Mouse (Mus musculus): Measurements from ENCODE around the gene Mbl1. TPM values are rescaled to one million over a fixed set of nuclear protein-coding genes. Genes with fewer than 3 reads are reported as not detected.

Mbl1 gene
- not detected in 3 replicates for total RNA-seq (2017)

- no peak for ATAC-seq (replicated peaks; ENCODE audit: insufficient number of reproducible peaks, low FRiP score, low TSS enrichment, poor library complexity, severe bottlenecking)
These were observed at the start of gene Mbl1 for GRCm38 (mm10) chr14:41151220-41151898. TSS of gene Mbl1 (plus strand) at chr14:41151458.

DNA sequence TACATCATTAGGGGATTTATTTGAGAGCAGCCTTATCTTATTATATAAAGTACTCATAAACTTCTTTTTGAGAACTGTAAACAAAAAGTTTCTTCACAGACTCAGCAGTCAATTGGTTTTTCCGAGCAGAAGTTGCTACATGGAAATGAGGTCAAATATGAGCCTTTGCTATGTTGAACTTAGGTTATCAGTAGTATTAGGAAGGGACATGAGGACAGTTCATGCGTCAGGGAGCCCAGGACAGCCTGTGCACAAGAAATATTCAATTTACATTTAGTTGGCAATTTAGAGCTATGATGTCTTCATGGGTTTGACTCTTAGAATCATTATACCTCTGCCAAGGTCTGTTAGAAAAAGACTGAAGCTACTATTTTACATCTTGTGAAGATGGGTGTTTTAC is 49.0 kb upstream of the Mbl1 start:
- ATAC-seq (replicated peaks; ENCODE audit: insufficient number of reproducible peaks, low FRiP score, low TSS enrichment, poor library complexity, severe bottlenecking): no peak

GRCm38 (mm10) chr14:41104853-41105444 is 46.3 kb upstream of the Mbl1 start, which contains the start of gene Mat1a:
TSS of gene Mat1a (plus strand) at chr14:41105035.
- ATAC-seq (replicated peaks; ENCODE audit: insufficient number of reproducible peaks, low FRiP score, low TSS enrichment, poor library complexity, severe bottlenecking): no peak

- no peak for ATAC-seq (replicated peaks; ENCODE audit: insufficient number of reproducible peaks, low FRiP score, low TSS enrichment, poor library complexity, severe bottlenecking)
These were observed 40.1 kb upstream of the Mbl1 start for GRCm38 (mm10) chr14:41111031-41111668.

- ATAC-seq (replicated peaks; ENCODE audit: insufficient number of reproducible peaks, low FRiP score, low TSS enrichment, poor library complexity, severe bottlenecking): no peak
These were observed 38.3 kb upstream of the Mbl1 start for GRCm38 (mm10) chr14:41112944-41113343.

DNA sequence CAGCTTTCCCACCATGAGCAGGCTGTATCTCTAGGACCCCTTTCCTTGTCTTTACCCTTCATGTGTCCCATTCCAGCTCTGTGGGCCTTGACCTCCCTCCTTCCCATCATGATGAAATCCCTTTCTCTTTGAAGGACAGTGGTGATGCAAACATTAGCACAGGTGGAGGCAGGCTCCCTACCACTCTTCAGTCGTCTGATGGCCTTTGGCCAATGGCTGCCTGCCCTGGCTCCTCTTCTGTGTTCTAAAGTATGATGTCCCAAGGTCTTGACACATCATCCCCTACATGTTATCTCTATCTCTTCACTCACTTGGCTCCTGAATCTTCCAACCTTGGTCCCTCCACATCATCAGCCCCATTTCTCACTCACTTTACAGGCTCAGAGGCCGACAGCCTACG is 35.0 kb upstream of the Mbl1 start:
- no peak for ATAC-seq (replicated peaks; ENCODE audit: insufficient number of reproducible peaks, low FRiP score, low TSS enrichment, poor library complexity, severe bottlenecking)

GRCm38 (mm10) chr14:41124683-41125082 is 26.6 kb upstream of the Mbl1 start:
- ATAC-seq (replicated peaks; ENCODE audit: insufficient number of reproducible peaks, low FRiP score, low TSS enrichment, poor library complexity, severe bottlenecking): no peak

- ATAC-seq (replicated peaks; ENCODE audit: insufficient number of reproducible peaks, low FRiP score, low TSS enrichment, poor library complexity, severe bottlenecking): no peak
These were observed 23.3 kb upstream of the Mbl1 start for GRCm38 (mm10) chr14:41127997-41128396.

GRCm38 (mm10) chr14:41131540-41131939 is 19.7 kb upstream of the Mbl1 start, which contains the start of gene Sftpa1:
TSS of gene Sftpa1 (plus strand) at chr14:41131782.
- ATAC-seq (replicated peaks; ENCODE audit: insufficient number of reproducible peaks, low FRiP score, low TSS enrichment, poor library complexity, severe bottlenecking): no peak

DNA sequence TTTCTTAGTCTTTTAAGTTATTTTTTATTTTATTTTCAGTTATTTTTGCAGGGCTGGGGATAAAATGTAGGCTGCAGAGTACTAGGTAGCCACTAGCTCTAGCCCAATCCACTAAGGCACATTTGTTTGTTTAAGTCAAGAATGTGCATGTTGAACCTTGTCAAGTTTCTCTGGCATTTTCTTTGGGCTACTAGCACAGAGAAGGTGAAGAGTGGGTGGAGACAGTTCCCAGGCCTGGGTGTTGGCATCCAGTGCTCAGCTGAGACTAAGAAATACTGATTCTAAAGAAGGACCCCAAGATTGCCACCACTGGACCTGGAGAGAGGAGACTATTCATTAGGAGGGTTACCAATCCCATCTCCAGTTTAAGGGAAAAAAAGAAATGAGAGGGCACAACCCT is 14.3 kb upstream of the Mbl1 start:
- no peak for ATAC-seq (replicated peaks; ENCODE audit: insufficient number of reproducible peaks, low FRiP score, low TSS enrichment, poor library complexity, severe bottlenecking)

DNA sequence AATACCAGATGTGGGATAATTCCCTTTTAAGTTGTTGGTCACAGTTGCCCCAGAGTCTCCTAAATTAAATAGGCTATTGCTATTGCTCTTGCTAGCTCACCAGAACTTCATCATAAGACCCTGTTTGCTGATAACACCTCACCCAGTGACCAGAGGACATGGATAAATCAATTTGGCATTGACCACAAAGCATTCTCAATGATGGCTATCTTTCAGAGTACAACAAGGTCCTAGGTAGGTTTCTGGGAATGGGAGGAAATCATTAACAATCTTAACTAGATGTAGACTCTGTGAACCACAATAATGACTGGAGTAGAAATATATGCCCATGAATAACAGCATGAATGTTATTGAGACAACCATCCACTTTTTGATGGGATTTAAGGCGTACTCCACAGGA is 10.6 kb upstream of the Mbl1 start:
- ATAC-seq (replicated peaks; ENCODE audit: insufficient number of reproducible peaks, low FRiP score, low TSS enrichment, poor library complexity, severe bottlenecking): no peak

DNA sequence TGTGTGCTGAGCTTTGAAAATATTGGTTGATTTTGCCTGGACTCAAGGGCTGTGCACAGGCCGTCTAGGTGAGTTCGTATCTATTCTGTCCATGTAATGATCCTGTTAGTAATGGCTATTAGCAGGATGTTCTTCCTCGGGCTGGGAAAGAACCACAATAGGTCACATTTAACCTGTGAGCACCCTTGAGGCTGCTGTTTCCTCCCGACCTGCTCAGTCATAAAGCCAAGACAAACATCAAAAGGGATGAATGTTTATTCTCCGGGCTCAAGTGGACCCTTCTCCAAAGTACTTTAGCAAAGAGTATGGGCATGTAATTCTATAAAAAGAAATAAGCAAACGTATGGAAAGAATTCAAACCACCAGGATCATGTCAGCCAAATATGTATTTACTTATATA is 5.2 kb upstream of the Mbl1 start:
- ATAC-seq (replicated peaks; ENCODE audit: insufficient number of reproducible peaks, low FRiP score, low TSS enrichment, poor library complexity, severe bottlenecking): no peak

DNA sequence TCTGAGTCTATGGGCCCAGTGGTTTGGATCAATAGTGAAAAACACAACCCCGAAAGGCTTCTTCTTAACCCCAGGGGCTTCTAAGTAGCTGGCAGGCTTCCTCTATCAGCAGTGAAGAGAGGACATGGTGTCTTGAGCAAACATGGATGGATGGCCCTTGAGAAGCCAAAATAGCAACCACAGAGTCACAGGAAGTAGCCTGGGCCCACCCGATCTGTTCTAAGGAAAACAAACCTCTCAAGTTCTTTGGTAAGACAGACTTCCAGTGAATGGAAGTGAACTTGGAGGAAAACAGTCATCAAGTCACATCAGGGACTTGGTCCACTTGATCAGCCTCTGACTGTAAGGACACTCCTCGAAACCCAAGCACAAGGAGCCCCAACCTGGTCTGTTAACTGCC is 4.3 kb upstream of the Mbl1 start:
- no peak for ATAC-seq (replicated peaks; ENCODE audit: insufficient number of reproducible peaks, low FRiP score, low TSS enrichment, poor library complexity, severe bottlenecking)

DNA sequence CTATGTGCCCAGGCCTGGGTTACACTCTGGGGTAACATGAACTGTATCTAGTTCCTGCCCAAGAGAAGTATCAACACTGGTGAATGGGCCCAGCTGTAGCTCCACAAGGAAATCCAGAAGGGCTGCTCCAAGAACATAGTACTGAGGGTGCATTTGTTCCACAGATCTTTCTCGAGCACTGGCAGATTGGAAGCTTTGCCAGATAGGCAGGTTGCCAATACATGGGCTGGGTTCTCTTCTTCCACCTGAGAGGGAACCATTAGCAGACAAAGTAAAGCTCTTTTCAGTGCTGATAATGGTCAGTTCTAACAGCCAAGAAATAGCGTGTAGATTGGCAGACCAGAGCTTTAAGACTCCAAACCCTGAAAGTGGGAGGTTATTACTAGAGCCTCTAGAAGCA is 3.9 kb upstream of the Mbl1 start:
- no peak for ATAC-seq (replicated peaks; ENCODE audit: insufficient number of reproducible peaks, low FRiP score, low TSS enrichment, poor library complexity, severe bottlenecking)

- no peak for ATAC-seq (replicated peaks; ENCODE audit: insufficient number of reproducible peaks, low FRiP score, low TSS enrichment, poor library complexity, severe bottlenecking)
These were observed 8.8 kb downstream of the Mbl1 start for GRCm38 (mm10) chr14:41160076-41160475.

GRCm38 (mm10) chr14:41160743-41161142 is 9.5 kb downstream of the Mbl1 start:
- ATAC-seq (replicated peaks; ENCODE audit: insufficient number of reproducible peaks, low FRiP score, low TSS enrichment, poor library complexity, severe bottlenecking): no peak

DNA sequence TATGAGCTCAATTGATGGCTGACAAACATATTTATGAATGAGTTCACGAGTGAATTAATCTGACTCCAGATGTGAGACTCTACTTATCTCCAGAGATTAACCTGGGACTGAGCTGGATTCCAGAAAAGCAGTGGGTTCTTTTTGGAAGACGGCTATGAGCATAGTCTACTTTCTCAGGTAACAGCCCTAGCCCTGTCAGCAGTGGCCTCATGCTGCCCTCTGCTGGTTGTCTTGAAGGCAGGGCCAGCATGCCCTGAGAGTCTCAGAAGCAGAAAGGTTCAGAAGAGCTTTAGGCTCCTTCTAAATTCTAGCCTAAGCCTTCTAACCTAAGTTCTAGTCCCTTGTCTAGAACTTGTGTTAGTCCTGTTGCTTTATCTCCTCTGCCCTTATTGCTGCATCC is 11.4 kb downstream of the Mbl1 start:
- ATAC-seq (replicated peaks; ENCODE audit: insufficient number of reproducible peaks, low FRiP score, low TSS enrichment, poor library complexity, severe bottlenecking): no peak

GRCm38 (mm10) chr14:41167278-41167677 is 16.0 kb downstream of the Mbl1 start:
- no peak for ATAC-seq (replicated peaks; ENCODE audit: insufficient number of reproducible peaks, low FRiP score, low TSS enrichment, poor library complexity, severe bottlenecking)

- no peak for ATAC-seq (replicated peaks; ENCODE audit: insufficient number of reproducible peaks, low FRiP score, low TSS enrichment, poor library complexity, severe bottlenecking)
These were observed 17.3 kb downstream of the Mbl1 start for GRCm38 (mm10) chr14:41168567-41168966.

GRCm38 (mm10) chr14:41170514-41170913 is 19.3 kb downstream of the Mbl1 start:
- ATAC-seq (replicated peaks; ENCODE audit: insufficient number of reproducible peaks, low FRiP score, low TSS enrichment, poor library complexity, severe bottlenecking): no peak

Measured in monocyte, adult 5-6 weeks (primary cell).